24 mouse cellular contexts compared by ENCODE assay signal in the genomic region with DNA sequence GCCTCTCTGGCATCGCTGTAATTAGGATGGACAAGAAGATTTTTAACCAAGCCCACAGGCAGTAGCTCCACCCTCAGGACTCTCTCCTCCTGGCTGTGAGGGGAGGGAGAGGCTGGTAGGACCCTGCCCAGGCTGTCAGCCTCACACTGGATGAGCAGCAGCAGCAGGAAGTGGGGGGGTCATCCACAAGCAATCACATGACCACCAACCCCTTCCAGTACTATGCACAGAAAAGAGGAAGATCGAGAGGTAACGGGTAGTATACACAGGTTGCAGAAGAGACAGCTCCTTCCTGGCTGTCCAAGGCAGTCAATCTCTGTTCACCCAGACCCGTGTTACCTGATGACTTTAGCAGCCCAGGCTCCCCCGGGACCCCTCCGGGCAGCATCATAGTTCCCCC. TPM values are rescaled to one million over a fixed set of nuclear protein-coding genes. Genes with fewer than 3 reads are reported as not detected.
DNase-seq lines count a peak whose midpoint lies in the region; ATAC-seq lines count a peak whose summit lies in the region.
"Had no signal": no experiment of that assay in that cellular context is flagged by ENCODE, and none has a peak within 500 bp of the region (broad histone marks: within the 10 kb centered on the region; RNA-seq: fewer than 3 reads in every experiment).

No protein-coding gene starts in this region.

- H3K27ac ChIP-seq in intestine, embryonic 15.5 days, result no peak overlapping the region
- H3K27ac ChIP-seq: heart, embryonic 13.5 days; hindbrain, postnatal 0 days; limb, embryonic 13.5 days had no signal

- DNase-seq in thymus, postnatal 0 days (ENCODE audit: low spot score), result peak; percentile 24
- no peak for DNase-seq in thymus, postnatal 36 days
- peak; percentile 27 for DNase-seq in R1 (ENCODE audit: low read depth, low spot score)
- no peak for DNase-seq in cerebellum, adult 9-10 months
- no peak for DNase-seq in kidney, adult 11 months
- DNase-seq: adrenal gland, postnatal 10 days; cerebellum, adult 8-10 months; embryo, embryonic 11 days; heart, postnatal 36 days; kidney, adult 8-10 months; kidney, postnatal 4 days had no signal

- H3K9ac ChIP-seq in intestine, embryonic 15.5 days, result no peak overlapping the region
- H3K9ac ChIP-seq: heart, embryonic 13.5 days; limb, embryonic 13.5 days had no signal

- ATAC-seq in megakaryocyte progenitor cell, adult 5-6 weeks (replicated peaks; ENCODE audit: poor library complexity), result peak; percentile 57
- no peak for ATAC-seq in intestine, embryonic 15.5 days
- ATAC-seq: forebrain, embryonic 14.5 days; hindbrain, postnatal 0 days had no signal

- no peak overlapping the region for H3K4me3 ChIP-seq in intestine, embryonic 15.5 days (replicated peaks)
- H3K4me3 ChIP-seq: erythroblast, embryonic 14.5 days; heart, embryonic 13.5 days; limb, embryonic 13.5 days had no signal

- H3K4me1 ChIP-seq in intestine, embryonic 15.5 days (replicated peaks), result 0 out of 2 replicates have a peak, but pooled peaks cover 6% of the 10 kb centered on the region

- no peak overlapping the region for H3K4me2 ChIP-seq in intestine, embryonic 15.5 days (replicated peaks)
- H3K4me2 ChIP-seq: heart, embryonic 13.5 days; limb, embryonic 13.5 days; midbrain, embryonic 11.5 days had no signal

- H3K27me3 ChIP-seq in intestine, embryonic 15.5 days (replicated peaks), result no peaks in the 10 kb centered on the region
- H3K27me3 ChIP-seq: limb, embryonic 13.5 days had no signal

- H3K9me3 ChIP-seq in intestine, embryonic 15.5 days, result no peaks in the 10 kb centered on the region
- H3K9me3 ChIP-seq: heart, embryonic 13.5 days; limb, embryonic 13.5 days had no signal

- WGBS in intestine, embryonic 15.5 days, result 62% methylated on average over 6 of the region's 6 CpGs

- no peaks in the 10 kb centered on the region; the same call in none of the 2 replicates for H3K36me3 ChIP-seq in intestine, embryonic 15.5 days

RNA-seq across cellular contexts. Expression of a gene that starts 1.8 kb away (rescaled TPM):
- 27.1 and 30.4 TPM in 2 replicates for polyA plus RNA-seq in thymus, postnatal 0 days (2015; fragmentation: Nextera tagmentation; extraction: Ambion mirVana)
- 17.5 and 20.7 TPM in 2 replicates for total RNA-seq in megakaryocyte progenitor cell, adult 5-6 weeks (2015)
- total RNA-seq in megakaryocyte progenitor cell, adult 5-6 weeks (2017), result 15.5 and 18.7 TPM in 2 replicates
- 24.6 and 26.9 TPM in 2 replicates for polyA plus RNA-seq in intestine, embryonic 15.5 days (2015; fragmentation: Nextera tagmentation; extraction: Ambion mirVana)

RNA-seq across cellular contexts. Expression of a gene that starts 3.2 kb away (rescaled TPM):
- polyA plus RNA-seq in thymus, postnatal 0 days (2015; fragmentation: Nextera tagmentation; extraction: Ambion mirVana), result 15.1 and 17.9 TPM in 2 replicates
- 1.9 TPM in 1 of 2 replicates, not detected in the other for total RNA-seq in megakaryocyte progenitor cell, adult 5-6 weeks (2015)
- total RNA-seq in megakaryocyte progenitor cell, adult 5-6 weeks (2017), result 2.0 TPM in 1 of 2 replicates, not detected in the other
- polyA plus RNA-seq in intestine, embryonic 15.5 days (2015; fragmentation: Nextera tagmentation; extraction: Ambion mirVana), result 0.88 and 1.0 TPM in 2 replicates
- total RNA-seq: hindbrain, postnatal 0 days; left cerebral cortex, postnatal 10 days had no signal
- polyA plus RNA-seq: erythroblast, embryonic 14.5 days; heart, embryonic 13.5 days; midbrain, embryonic 11.5 days had no signal

RNA-seq across cellular contexts. Expression of a gene that starts 20.2 kb away (rescaled TPM):
- polyA plus RNA-seq in thymus, postnatal 0 days (2015; fragmentation: Nextera tagmentation; extraction: Ambion mirVana), result 0.08 and 0.18 TPM in 2 replicates
- not detected in 2 replicates for total RNA-seq in megakaryocyte progenitor cell, adult 5-6 weeks (2015)
- total RNA-seq in megakaryocyte progenitor cell, adult 5-6 weeks (2017), result not detected in 2 replicates
- 0.06 and 0.10 TPM in 2 replicates for polyA plus RNA-seq in intestine, embryonic 15.5 days (2015; fragmentation: Nextera tagmentation; extraction: Ambion mirVana)
- total RNA-seq: heart, postnatal 36 days; hindbrain, postnatal 0 days; layer of hippocampus, postnatal 10 days; left cerebral cortex, postnatal 10 days had no signal
- polyA plus RNA-seq: erythroblast, embryonic 14.5 days; forebrain, embryonic 14.5 days; heart, embryonic 13.5 days; hindbrain, postnatal 0 days; limb, embryonic 13.5 days; midbrain, embryonic 11.5 days; neural tube, embryonic 14.5 days had no signal

RNA-seq across cellular contexts. Expression of a gene that starts 30.5 kb away (rescaled TPM):
- polyA plus RNA-seq in thymus, postnatal 0 days (2015; fragmentation: Nextera tagmentation; extraction: Ambion mirVana), result 6.2 and 6.3 TPM in 2 replicates
- not detected in 2 replicates for total RNA-seq in megakaryocyte progenitor cell, adult 5-6 weeks (2015)
- total RNA-seq in megakaryocyte progenitor cell, adult 5-6 weeks (2017), result not detected in 2 replicates
- polyA plus RNA-seq in intestine, embryonic 15.5 days (2015; fragmentation: Nextera tagmentation; extraction: Ambion mirVana), result 0.42 and 0.77 TPM in 2 replicates
- total RNA-seq: gastrocnemius, postnatal 4 days; heart, postnatal 36 days; hindbrain, postnatal 0 days; layer of hippocampus, postnatal 10 days; left cerebral cortex, postnatal 10 days had no signal
- polyA plus RNA-seq: erythroblast, embryonic 14.5 days; forebrain, embryonic 14.5 days; heart, embryonic 13.5 days; liver, embryonic 16.5 days; midbrain, embryonic 11.5 days; neural tube, embryonic 14.5 days had no signal

RNA-seq across cellular contexts. Expression of a gene that starts 39.3 kb away (rescaled TPM):
- 2.7 and 2.8 TPM in 2 replicates for polyA plus RNA-seq in thymus, postnatal 0 days (2015; fragmentation: Nextera tagmentation; extraction: Ambion mirVana)
- total RNA-seq in megakaryocyte progenitor cell, adult 5-6 weeks (2015), result not detected in 2 replicates
- not detected in 2 replicates for total RNA-seq in megakaryocyte progenitor cell, adult 5-6 weeks (2017)
- 0.30 TPM in 1 of 2 replicates, not detected in the other for polyA plus RNA-seq in intestine, embryonic 15.5 days (2015; fragmentation: Nextera tagmentation; extraction: Ambion mirVana)
- total RNA-seq: adrenal gland, postnatal 10 days; gastrocnemius, postnatal 4 days; heart, postnatal 36 days; layer of hippocampus, postnatal 10 days; left cerebral cortex, postnatal 10 days had no signal
- polyA plus RNA-seq: erythroblast, embryonic 14.5 days; forebrain, embryonic 14.5 days; heart, embryonic 13.5 days; liver, embryonic 16.5 days; midbrain, embryonic 11.5 days; neural tube, embryonic 14.5 days had no signal

Comparison
In these comparisons a context has a peak if more than half of its experiments do, and no peak if none do; other contexts are left out.
1. DNase-seq: peak in thymus, postnatal 0 days (single experiment) and R1 (single experiment); none in thymus, postnatal 36 days (0 of 2), cerebellum, adult 9-10 months (single experiment) and kidney, adult 11 months (single experiment).